Mouse (Mus musculus) small intestine, adult 2 months (tissue): ENCODE data around the gene Dek.

Experiments
- CTCF ChIP-seq: fragments of 200-500 bp; IDR thresholded peaks from 2 replicates; pipeline ENCODE4 v1.5.1; 2012; ENCODE audit warnings: low read depth, mild to moderate bottlenecking, control low read depth, inconsistent platforms, low read length, moderate library complexity, mixed read lengths; ENCODE audit not compliant: insufficient replicate concordance, insufficient read length; ENCODE audit errors: extremely low read depth
- POLR2A ChIP-seq: fragments of 200-500 bp; IDR thresholded peaks from 2 replicates; pipeline ENCODE4 v1.6.1; 2012; ENCODE audit warnings: low read depth, mild to moderate bottlenecking, control low read depth, inconsistent platforms, low read length, moderate library complexity

GRCm38 (mm10) chr13:47040061-47040460, 65.9 kb downstream of the Dek start:
- TF ChIP-seq CTCF, result no peak
- no peak for TF ChIP-seq POLR2A
